17 mouse cellular contexts compared by ENCODE assay signal in the genomic region with DNA sequence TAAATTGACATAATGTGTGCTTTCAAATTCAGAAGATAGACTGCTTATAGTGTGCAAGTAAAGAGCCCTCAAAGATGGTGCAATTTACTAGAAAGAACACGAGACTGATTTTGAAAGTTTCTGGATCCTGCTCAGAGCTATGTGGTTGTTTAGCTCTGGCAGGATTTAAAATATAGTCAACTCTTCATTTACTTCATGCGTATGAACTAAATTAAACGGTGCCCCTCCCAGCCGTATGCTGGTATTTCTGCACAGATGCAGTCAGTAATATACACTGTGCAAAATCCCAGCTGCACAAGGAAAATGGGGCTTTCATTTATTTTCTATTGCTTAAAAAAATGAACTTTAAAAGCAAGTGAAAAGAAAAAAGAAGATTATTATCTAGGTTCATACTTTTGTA.
DNase-seq lines count a peak whose midpoint lies in the region; ATAC-seq lines count a peak whose summit lies in the region.
"Had no signal": no experiment of that assay in that cellular context is flagged by ENCODE, and none has a peak within 500 bp of the region (broad histone marks: within the 10 kb centered on the region; RNA-seq: fewer than 3 reads in every experiment).

No protein-coding gene starts in this region.

- no peaks in the 10 kb centered on the region for H3K27me3 ChIP-seq in forebrain, embryonic 16.5 days (replicated peaks; ENCODE audit: control insufficient read depth, insufficient read depth, low read length)
- H3K27me3 ChIP-seq: forebrain, embryonic 15.5 days; heart, embryonic 12.5 days; hindbrain, embryonic 15.5 days had no signal

- intact Hi-C loops in left cerebral cortex, postnatal 25 days (cut with DNase I) = no loop called here

- H3K9ac ChIP-seq in forebrain, embryonic 16.5 days (replicated peaks; ENCODE audit: low read depth, low read length) = no peak overlapping the region
- H3K9ac ChIP-seq: forebrain, embryonic 15.5 days; heart, embryonic 12.5 days; hindbrain, embryonic 15.5 days had no signal

- DNase-seq in frontal cortex, postnatal 36 days (ENCODE audit: low spot score in 2 of 2) = peak; percentile 2 to 33
- DNase-seq in frontal cortex, postnatal 10 days (ENCODE audit: low spot score in 2 of 2) = no peak
- DNase-seq in left cerebral cortex, postnatal 25 days (ENCODE audit: low spot score in 2 of 2) = peak; percentile 4 to 65
- DNase-seq in left cerebral cortex, adult 11 months (ENCODE audit: low spot score) = no peak
- peak; percentile 4 for DNase-seq in right cerebral cortex, postnatal 14 days
- DNase-seq in telencephalon, adult 2 months (ENCODE audit: low read depth, low spot score) = peak; percentile 35
- DNase-seq: adrenal gland, adult 2 months; adrenal gland, postnatal 25 days; cerebellum, adult 2 months; cerebellum, postnatal 10 days; gastrocnemius, adult 2 months; gastrocnemius, postnatal 25 days; heart, postnatal 36 days had no signal

- no peak overlapping the region for H3K4me2 ChIP-seq in forebrain, embryonic 16.5 days (ENCODE audit: low read length)
- H3K4me2 ChIP-seq: forebrain, embryonic 15.5 days; heart, embryonic 12.5 days; hindbrain, embryonic 15.5 days had no signal

- no peak overlapping the region for H3K27ac ChIP-seq in forebrain, embryonic 16.5 days (ENCODE audit: low read length)
- H3K27ac ChIP-seq: forebrain, embryonic 15.5 days; gastrocnemius, adult 2 months; hindbrain, embryonic 15.5 days had no signal

- H3K9me3 ChIP-seq in forebrain, embryonic 16.5 days (ENCODE audit: control insufficient read depth, low read length) = no peaks in the 10 kb centered on the region
- H3K9me3 ChIP-seq: forebrain, embryonic 15.5 days; heart, embryonic 12.5 days; hindbrain, embryonic 15.5 days had no signal

- H3K36me3 ChIP-seq in forebrain, embryonic 16.5 days (ENCODE audit: control insufficient read depth, insufficient read depth) = no peaks in the 10 kb centered on the region
- H3K36me3 ChIP-seq: forebrain, embryonic 15.5 days; heart, embryonic 12.5 days; hindbrain, embryonic 15.5 days had no signal

- no peaks in the 10 kb centered on the region for H3K4me1 ChIP-seq in forebrain, embryonic 16.5 days (replicated peaks; ENCODE audit: control insufficient read depth, insufficient read depth, low read length)
- H3K4me1 ChIP-seq: forebrain, embryonic 15.5 days; heart, embryonic 12.5 days; hindbrain, embryonic 15.5 days had no signal

- no peak for ATAC-seq in forebrain, embryonic 16.5 days
- ATAC-seq: forebrain, embryonic 15.5 days had no signal

- H3K4me3 ChIP-seq in forebrain, embryonic 16.5 days (replicated peaks; ENCODE audit: low read length) = no peak overlapping the region
- H3K4me3 ChIP-seq: forebrain, embryonic 15.5 days; gastrocnemius, adult 2 months; heart, embryonic 12.5 days; hindbrain, embryonic 15.5 days had no signal

- WGBS in forebrain, embryonic 16.5 days = 83% methylated on average over 4 of the region's 4 CpGs

Comparison
In these comparisons a context has a peak if more than half of its experiments do, and no peak if none do; other contexts are left out.
1. DNase-seq: peak in frontal cortex, postnatal 36 days (2 of 2), left cerebral cortex, postnatal 25 days (2 of 2), right cerebral cortex, postnatal 14 days (single experiment) and telencephalon, adult 2 months (single experiment); none in frontal cortex, postnatal 10 days (0 of 2) and left cerebral cortex, adult 11 months (single experiment).